Comparison of ENCODE assay signal across 9 mouse cellular contexts in genomic region chr11:98660517-98660916, GRCm38 (mm10). TPM values are rescaled to one million over a fixed set of nuclear protein-coding genes. Genes with fewer than 3 reads are reported as not detected.
DNase-seq lines count a peak whose midpoint lies in the region; ATAC-seq and TF ChIP-seq lines count a peak whose summit lies in the region.
"Had no signal": no experiment of that assay in that cellular context is flagged by ENCODE, and none has a peak within 500 bp of the region (broad histone marks: within the 10 kb centered on the region; RNA-seq: fewer than 3 reads in every experiment).

No protein-coding gene starts in this region.

- WGBS in liver, embryonic 13.5 days (ENCODE audit: insufficient replicate concordance), result 10% methylated on average over 6 of the region's 6 CpGs
- 17% methylated on average over 6 of the region's 6 CpGs for WGBS in liver, embryonic 11.5 days
- WGBS in bone marrow, adult 2 months, result under 1% methylated on average over 6 of the region's 6 CpGs
- WGBS in forebrain, postnatal 0 days, result 10% methylated on average over 6 of the region's 6 CpGs
- 6% methylated on average over 6 of the region's 6 CpGs for WGBS in lung, adult 2 months
- 5% methylated on average over 6 of the region's 6 CpGs for WGBS in neural tube, embryonic 14.5 days

- H3K27ac ChIP-seq in liver, embryonic 13.5 days, result no peak overlapping the region
- H3K27ac ChIP-seq in liver, embryonic 11.5 days (ENCODE audit: low read depth, low read length), result no peak overlapping the region
- H3K27ac ChIP-seq in bone marrow, adult 2 months (ENCODE audit: control insufficient read depth, insufficient read depth, low read depth, low read length, poor library complexity), result no peak overlapping the region
- H3K27ac ChIP-seq in forebrain, postnatal 0 days (ENCODE audit: low read depth, low read length), result no peak overlapping the region
- H3K27ac ChIP-seq in neural tube, embryonic 14.5 days (ENCODE audit: low read depth, low read length), result no peak overlapping the region

- no peak overlapping the region for H3K4me3 ChIP-seq in liver, embryonic 13.5 days (replicated peaks)
- no peak overlapping the region for H3K4me3 ChIP-seq in liver, embryonic 11.5 days (ENCODE audit: low read depth, low read length)
- H3K4me3 ChIP-seq in bone marrow, adult 2 months (replicated peaks; ENCODE audit: control insufficient read depth, low read depth, low read length), result no peak overlapping the region
- H3K4me3 ChIP-seq in forebrain, postnatal 0 days (ENCODE audit: low read depth, low read length), result no peak overlapping the region
- no peak overlapping the region for H3K4me3 ChIP-seq in lung, adult 2 months (replicated peaks; ENCODE audit: extremely low read depth, low read depth, low read length)
- no peak overlapping the region for H3K4me3 ChIP-seq in neural tube, embryonic 14.5 days (ENCODE audit: low read depth, low read length)
- H3K4me3 ChIP-seq: erythroblast, embryonic 14.5 days had no signal

- H3K9ac ChIP-seq in liver, embryonic 13.5 days, result no peak overlapping the region
- no peak overlapping the region for H3K9ac ChIP-seq in liver, embryonic 11.5 days (ENCODE audit: low read depth, low read length)
- no peak overlapping the region for H3K9ac ChIP-seq in forebrain, postnatal 0 days
- no peak overlapping the region for H3K9ac ChIP-seq in neural tube, embryonic 14.5 days (replicated peaks; ENCODE audit: low read depth, low read length)

- no peak for TF ChIP-seq POLR2A in bone marrow, adult 2 months (IDR thresholded peaks at IDR 0.05; ENCODE audit: borderline replicate concordance, control insufficient read depth, low read depth, low read length)
- TF ChIP-seq POLR2A in lung, adult 2 months (IDR thresholded peaks at IDR 0.05; ENCODE audit: borderline replicate concordance, extremely low read depth, low read depth, low read length), result no peak

- ATAC-seq in liver, embryonic 13.5 days (ENCODE audit: low read depth), result no peak
- ATAC-seq in liver, embryonic 11.5 days (replicated peaks; ENCODE audit: low FRiP score), result no peak
- ATAC-seq in forebrain, postnatal 0 days, result peak; percentile 87
- ATAC-seq in neural tube, embryonic 14.5 days (ENCODE audit: low read depth), result 0 out of 2 replicates have a peak, but pooled peaks have one; percentile 46

- no peaks in the 10 kb centered on the region for H3K9me3 ChIP-seq in liver, embryonic 13.5 days (replicated peaks)
- H3K9me3 ChIP-seq in liver, embryonic 11.5 days (ENCODE audit: control insufficient read depth, low read length), result no peaks in the 10 kb centered on the region
- no peaks in the 10 kb centered on the region for H3K9me3 ChIP-seq in forebrain, postnatal 0 days (ENCODE audit: low read length)
- H3K9me3 ChIP-seq in neural tube, embryonic 14.5 days (ENCODE audit: control insufficient read depth, low read length), result no peaks in the 10 kb centered on the region

- peak; percentile 46 for TF ChIP-seq CTCF in bone marrow, adult 2 months (IDR thresholded peaks at IDR 0.05; ENCODE audit: control insufficient read depth, insufficient read depth, low read length)
- TF ChIP-seq CTCF in forebrain, postnatal 0 days (IDR thresholded peaks at IDR 0.05; ENCODE audit: low read depth), result peak; percentile 93
- TF ChIP-seq CTCF in lung, adult 2 months (IDR thresholded peaks at IDR 0.05; ENCODE audit: insufficient read depth, low read length), result 0 out of 2 replicates have a peak, but pooled peaks have one; percentile 19

- H3K36me3 ChIP-seq in liver, embryonic 13.5 days, result no peaks in the 10 kb centered on the region
- H3K36me3 ChIP-seq in liver, embryonic 11.5 days (ENCODE audit: control insufficient read depth, insufficient read depth, low read length), result no peaks in the 10 kb centered on the region
- no peaks in the 10 kb centered on the region for H3K36me3 ChIP-seq in forebrain, postnatal 0 days (ENCODE audit: insufficient read depth)
- no peaks in the 10 kb centered on the region for H3K36me3 ChIP-seq in neural tube, embryonic 14.5 days (ENCODE audit: control insufficient read depth, insufficient read depth, low read length)

- peaks cover 3% of the 10 kb centered on the region; the same call in 1 of the 2 replicates for H3K4me1 ChIP-seq in liver, embryonic 13.5 days (replicated peaks)
- H3K4me1 ChIP-seq in liver, embryonic 11.5 days (replicated peaks; ENCODE audit: control insufficient read depth, insufficient read depth, low read length), result no peaks in the 10 kb centered on the region
- H3K4me1 ChIP-seq in bone marrow, adult 2 months (ENCODE audit: control insufficient read depth, insufficient read depth, low read length), result no peaks in the 10 kb centered on the region; the same call in 1 of the 2 replicates
- H3K4me1 ChIP-seq in forebrain, postnatal 0 days (ENCODE audit: insufficient read depth), result peaks cover 3% of the 10 kb centered on the region; the same call in 1 of the 2 replicates
- no peaks in the 10 kb centered on the region for H3K4me1 ChIP-seq in lung, adult 2 months (ENCODE audit: control insufficient read depth, insufficient read depth, low read length)
- H3K4me1 ChIP-seq in neural tube, embryonic 14.5 days (ENCODE audit: control insufficient read depth, insufficient read depth, low read length), result no peaks in the 10 kb centered on the region

- no peak overlapping the region for H3K4me2 ChIP-seq in liver, embryonic 13.5 days
- no peak overlapping the region for H3K4me2 ChIP-seq in liver, embryonic 11.5 days
- peak overlapping the region; percentile 30; the same call in 1 of the 2 replicates for H3K4me2 ChIP-seq in forebrain, postnatal 0 days (ENCODE audit: low read depth)
- H3K4me2 ChIP-seq in neural tube, embryonic 14.5 days (ENCODE audit: low read depth, low read length), result no peak overlapping the region

- peaks cover 31% of the 10 kb centered on the region; the same call in 1 of the 2 replicates for H3K27me3 ChIP-seq in liver, embryonic 13.5 days
- peaks cover 4% of the 10 kb centered on the region for H3K27me3 ChIP-seq in liver, embryonic 11.5 days (replicated peaks; ENCODE audit: control insufficient read depth, insufficient read depth, low read length)
- H3K27me3 ChIP-seq in forebrain, postnatal 0 days (ENCODE audit: insufficient read depth, low read length), result no peaks in the 10 kb centered on the region
- H3K27me3 ChIP-seq in neural tube, embryonic 14.5 days (ENCODE audit: control insufficient read depth, insufficient read depth, low read length), result no peaks in the 10 kb centered on the region

- DNase-seq in liver, embryonic 13.5 days, result peak; percentile 24
- no peak for DNase-seq in liver, embryonic 11.5 days (ENCODE audit: low spot score)
- peak; percentile 88 for DNase-seq in forebrain, postnatal 0 days
- peak; percentile 9 to 21 for DNase-seq in kidney, adult 8-10 months
- no peak for DNase-seq in lung, adult 2 months
- DNase-seq in urinary bladder, postnatal 10 days (ENCODE audit: low spot score), result no peak

RNA-seq across cellular contexts. Expression of gene Gsdma, which starts 3.6 kb away (rescaled TPM):
- not detected in 2 replicates for polyA plus RNA-seq in liver, embryonic 13.5 days (2015; fragmentation: Nextera tagmentation; extraction: Ambion mirVana)
- not detected in 2 replicates for polyA plus RNA-seq in liver, embryonic 11.5 days (2014; fragmentation: Nextera tagmentation; extraction: Ambion mirVana)
- 0.55 and 0.70 TPM in 2 replicates for polyA plus RNA-seq in bone marrow, adult 2 months (2011; ENCODE audit: insufficient read depth, insufficient read length, low replicate concordance, missing spikeins)
- total RNA-seq in forebrain, postnatal 0 days (2014; rRNA removed), result not detected in 2 replicates
- 0.15 TPM in 1 of 2 replicates, not detected in the other for polyA plus RNA-seq in forebrain, postnatal 0 days (2015; fragmentation: Nextera tagmentation; extraction: Ambion mirVana)
- polyA plus RNA-seq in lung, adult 2 months (2012; rRNA removed), result 11.5 TPM in 1 of 2 replicates, not detected in the other
- polyA plus RNA-seq in neural tube, embryonic 14.5 days (2014; fragmentation: Nextera tagmentation; extraction: Ambion mirVana), result not detected in 2 replicates
- polyA plus RNA-seq: erythroblast, embryonic 14.5 days had no signal

RNA-seq across cellular contexts. Expression of gene Gsdma2, which starts 14.0 kb away (rescaled TPM):
- polyA plus RNA-seq in liver, embryonic 13.5 days (2015; fragmentation: Nextera tagmentation; extraction: Ambion mirVana), result not detected in 2 replicates
- not detected in 2 replicates for polyA plus RNA-seq in liver, embryonic 11.5 days (2014; fragmentation: Nextera tagmentation; extraction: Ambion mirVana)
- not detected in 2 replicates for polyA plus RNA-seq in bone marrow, adult 2 months (2011; ENCODE audit: insufficient read depth, insufficient read length, low replicate concordance, missing spikeins)
- not detected in 2 replicates for total RNA-seq in forebrain, postnatal 0 days (2014; rRNA removed)
- polyA plus RNA-seq in forebrain, postnatal 0 days (2015; fragmentation: Nextera tagmentation; extraction: Ambion mirVana), result 0.11 TPM in 1 of 2 replicates, not detected in the other
- not detected in 2 replicates for polyA plus RNA-seq in lung, adult 2 months (2012; rRNA removed)
- polyA plus RNA-seq in neural tube, embryonic 14.5 days (2014; fragmentation: Nextera tagmentation; extraction: Ambion mirVana), result not detected in 2 replicates
- polyA plus RNA-seq: erythroblast, embryonic 14.5 days had no signal

RNA-seq across cellular contexts. Expression of gene Psmd3, which starts 21.8 kb away (rescaled TPM):
- polyA plus RNA-seq in liver, embryonic 13.5 days (2015; fragmentation: Nextera tagmentation; extraction: Ambion mirVana), result 143 and 151 TPM in 2 replicates
- 201 and 207 TPM in 2 replicates for polyA plus RNA-seq in liver, embryonic 11.5 days (2014; fragmentation: Nextera tagmentation; extraction: Ambion mirVana)
- polyA plus RNA-seq in bone marrow, adult 2 months (2011; ENCODE audit: insufficient read depth, insufficient read length, low replicate concordance, missing spikeins), result 28.2 and 57.7 TPM in 2 replicates
- 83.8 and 113 TPM in 2 replicates for total RNA-seq in forebrain, postnatal 0 days (2014; rRNA removed)
- 183 and 202 TPM in 2 replicates for polyA plus RNA-seq in forebrain, postnatal 0 days (2015; fragmentation: Nextera tagmentation; extraction: Ambion mirVana)
- 136 and 156 TPM in 2 replicates for polyA plus RNA-seq in lung, adult 2 months (2012; rRNA removed)
- polyA plus RNA-seq in neural tube, embryonic 14.5 days (2014; fragmentation: Nextera tagmentation; extraction: Ambion mirVana), result 117 and 124 TPM in 2 replicates

RNA-seq across cellular contexts. Expression of gene Gsdma3, which starts 34.4 kb away (rescaled TPM):
- not detected in 2 replicates for polyA plus RNA-seq in liver, embryonic 13.5 days (2015; fragmentation: Nextera tagmentation; extraction: Ambion mirVana)
- not detected in 2 replicates for polyA plus RNA-seq in liver, embryonic 11.5 days (2014; fragmentation: Nextera tagmentation; extraction: Ambion mirVana)
- polyA plus RNA-seq in bone marrow, adult 2 months (2011; ENCODE audit: insufficient read depth, insufficient read length, low replicate concordance, missing spikeins), result not detected in 2 replicates
- not detected in 2 replicates for total RNA-seq in forebrain, postnatal 0 days (2014; rRNA removed)
- polyA plus RNA-seq in forebrain, postnatal 0 days (2015; fragmentation: Nextera tagmentation; extraction: Ambion mirVana), result not detected in 2 replicates
- polyA plus RNA-seq in lung, adult 2 months (2012; rRNA removed), result not detected in 2 replicates
- not detected in 2 replicates for polyA plus RNA-seq in neural tube, embryonic 14.5 days (2014; fragmentation: Nextera tagmentation; extraction: Ambion mirVana)
- polyA plus RNA-seq: erythroblast, embryonic 14.5 days had no signal

RNA-seq across cellular contexts. Expression of gene Gm12355, which starts 35.1 kb away (rescaled TPM):
- polyA plus RNA-seq in liver, embryonic 13.5 days (2015; fragmentation: Nextera tagmentation; extraction: Ambion mirVana), result 0.53 and 0.90 TPM in 2 replicates
- 0.44 and 0.95 TPM in 2 replicates for polyA plus RNA-seq in liver, embryonic 11.5 days (2014; fragmentation: Nextera tagmentation; extraction: Ambion mirVana)
- 50.6 and 60.6 TPM in 2 replicates for polyA plus RNA-seq in bone marrow, adult 2 months (2011; ENCODE audit: insufficient read depth, insufficient read length, low replicate concordance, missing spikeins)
- total RNA-seq in forebrain, postnatal 0 days (2014; rRNA removed), result 0.29 TPM in 1 of 2 replicates, not detected in the other
- 0.68 and 0.98 TPM in 2 replicates for polyA plus RNA-seq in forebrain, postnatal 0 days (2015; fragmentation: Nextera tagmentation; extraction: Ambion mirVana)
- polyA plus RNA-seq in lung, adult 2 months (2012; rRNA removed), result not detected in 2 replicates
- polyA plus RNA-seq in neural tube, embryonic 14.5 days (2014; fragmentation: Nextera tagmentation; extraction: Ambion mirVana), result 0.37 and 0.76 TPM in 2 replicates
- polyA plus RNA-seq: erythroblast, embryonic 14.5 days had no signal

Comparison
In these comparisons a context has a peak if more than half of its experiments do, and no peak if none do; other contexts are left out.
1. DNase-seq: peak in liver, embryonic 13.5 days (single experiment), forebrain, postnatal 0 days (single experiment) and kidney, adult 8-10 months (2 of 2); none in liver, embryonic 11.5 days (single experiment), lung, adult 2 months (single experiment) and urinary bladder, postnatal 10 days (single experiment).
2. ATAC-seq: peak in forebrain, postnatal 0 days (single experiment) and neural tube, embryonic 14.5 days (single experiment); none in liver, embryonic 13.5 days (single experiment) and liver, embryonic 11.5 days (single experiment).
3. CTCF ChIP-seq: peak in every context shown above with its lines; median percentile 93 in forebrain, postnatal 0 days; 46 in bone marrow, adult 2 months; 19 in lung, adult 2 months.